ENCODE assay signal across 21 mouse cellular contexts in genomic region chr2:174123731-174124130, GRCm38 (mm10). TPM values are rescaled to one million over a fixed set of nuclear protein-coding genes. Genes with fewer than 3 reads are reported as not detected.
DNase-seq lines count a peak whose midpoint lies in the region; ATAC-seq lines count a peak whose summit lies in the region.
"Had no signal": no experiment of that assay in that cellular context is flagged by ENCODE, and none has a peak within 500 bp of the region (broad histone marks: within the 10 kb centered on the region; RNA-seq: fewer than 3 reads in every experiment).

No protein-coding gene starts in this region.

- H3K4me3 ChIP-seq in forebrain, embryonic 10.5 days = no peak overlapping the region
- H3K4me3 ChIP-seq in forebrain, embryonic 13.5 days = no peak overlapping the region
- no peak overlapping the region for H3K4me3 ChIP-seq in liver, embryonic 11.5 days (ENCODE audit: low read depth, low read length)
- no peak overlapping the region for H3K4me3 ChIP-seq in liver, embryonic 12.5 days
- H3K4me3 ChIP-seq: embryonic facial prominence, embryonic 15.5 days; hindbrain, embryonic 13.5 days; kidney, embryonic 15.5 days; left cerebral cortex, adult 2 months; limb, embryonic 15.5 days; midbrain, embryonic 12.5 days had no signal

- no peak for ATAC-seq in forebrain, embryonic 13.5 days
- ATAC-seq in liver, embryonic 11.5 days (replicated peaks; ENCODE audit: low FRiP score) = no peak
- ATAC-seq in liver, embryonic 12.5 days = no peak
- ATAC-seq: forebrain, embryonic 16.5 days; inflammation-experienced regulatory T-cells, adult 6 months had no signal

- 63% methylated on average over 3 of the region's 3 CpGs for WGBS in forebrain, embryonic 10.5 days
- WGBS in forebrain, embryonic 13.5 days = 56% methylated on average over 3 of the region's 3 CpGs
- WGBS in liver, embryonic 11.5 days = 91% methylated on average over 3 of the region's 3 CpGs
- 77% methylated on average over 3 of the region's 3 CpGs for WGBS in liver, embryonic 12.5 days (ENCODE audit: insufficient replicate concordance)

- H3K9ac ChIP-seq in forebrain, embryonic 13.5 days = no peak overlapping the region
- H3K9ac ChIP-seq in liver, embryonic 11.5 days (ENCODE audit: low read depth, low read length) = no peak overlapping the region
- no peak overlapping the region for H3K9ac ChIP-seq in liver, embryonic 12.5 days
- H3K9ac ChIP-seq: embryonic facial prominence, embryonic 15.5 days; hindbrain, embryonic 13.5 days; kidney, embryonic 15.5 days; limb, embryonic 15.5 days; midbrain, embryonic 12.5 days had no signal

- no peak overlapping the region for H3K4me2 ChIP-seq in forebrain, embryonic 13.5 days
- no peak overlapping the region for H3K4me2 ChIP-seq in liver, embryonic 11.5 days
- no peak overlapping the region for H3K4me2 ChIP-seq in liver, embryonic 12.5 days
- H3K4me2 ChIP-seq: embryonic facial prominence, embryonic 15.5 days; heart, embryonic 11.5 days; hindbrain, embryonic 13.5 days; kidney, embryonic 15.5 days; limb, embryonic 15.5 days; midbrain, embryonic 12.5 days had no signal

- no peaks in the 10 kb centered on the region for H3K27me3 ChIP-seq in forebrain, embryonic 10.5 days (ENCODE audit: poor library complexity, severe bottlenecking)
- H3K27me3 ChIP-seq in forebrain, embryonic 13.5 days = no peaks in the 10 kb centered on the region
- H3K27me3 ChIP-seq in liver, embryonic 11.5 days (replicated peaks; ENCODE audit: control insufficient read depth, insufficient read depth, low read length) = no peaks in the 10 kb centered on the region
- no peaks in the 10 kb centered on the region; the same call in 1 of the 2 replicates for H3K27me3 ChIP-seq in liver, embryonic 12.5 days (replicated peaks)
- H3K27me3 ChIP-seq: embryonic facial prominence, embryonic 15.5 days; hindbrain, embryonic 13.5 days; limb, embryonic 15.5 days had no signal

- H3K27ac ChIP-seq in forebrain, embryonic 10.5 days = no peak overlapping the region
- no peak overlapping the region for H3K27ac ChIP-seq in forebrain, embryonic 13.5 days
- H3K27ac ChIP-seq in liver, embryonic 11.5 days (ENCODE audit: low read depth, low read length) = no peak overlapping the region
- no peak overlapping the region for H3K27ac ChIP-seq in liver, embryonic 12.5 days
- H3K27ac ChIP-seq: embryonic facial prominence, embryonic 15.5 days; hindbrain, embryonic 13.5 days; kidney, embryonic 15.5 days; left cerebral cortex, adult 2 months; limb, embryonic 15.5 days; midbrain, embryonic 12.5 days had no signal

- peak; percentile 12 for DNase-seq in forebrain, embryonic 10.5 days (ENCODE audit: extremely low spot score, low spot score)
- DNase-seq in kidney, adult 18-20 months = peak; percentile 1
- no peak for DNase-seq in kidney, postnatal 36 days
- DNase-seq in liver, embryonic 11.5 days (ENCODE audit: low spot score) = peak; percentile 22
- peak; percentile 15 for DNase-seq in urinary bladder, adult 2 months (ENCODE audit: low spot score)
- DNase-seq in urinary bladder, postnatal 14 days (ENCODE audit: low spot score) = no peak
- DNase-seq: cerebellum, adult 8-10 months; gastrocnemius, postnatal 10 days; lung, adult 18-20 months; lung, postnatal 10 days had no signal

- peaks cover 21% of the 10 kb centered on the region for H3K4me1 ChIP-seq in forebrain, embryonic 10.5 days
- H3K4me1 ChIP-seq in forebrain, embryonic 13.5 days = peaks cover 15% of the 10 kb centered on the region
- peaks cover 3% of the 10 kb centered on the region; the same call in 1 of the 2 replicates for H3K4me1 ChIP-seq in liver, embryonic 11.5 days (replicated peaks; ENCODE audit: control insufficient read depth, insufficient read depth, low read length)
- peaks cover 9% of the 10 kb centered on the region for H3K4me1 ChIP-seq in liver, embryonic 12.5 days

- peaks cover 67% of the 10 kb centered on the region for H3K36me3 ChIP-seq in forebrain, embryonic 10.5 days (replicated peaks)
- H3K36me3 ChIP-seq in forebrain, embryonic 13.5 days (ENCODE audit: poor library complexity, severe bottlenecking) = peaks cover 59% of the 10 kb centered on the region
- H3K36me3 ChIP-seq in liver, embryonic 11.5 days (ENCODE audit: control insufficient read depth, insufficient read depth, low read length) = peaks cover 36% of the 10 kb centered on the region
- H3K36me3 ChIP-seq in liver, embryonic 12.5 days = peaks cover 63% of the 10 kb centered on the region

- peaks cover 14% of the 10 kb centered on the region for H3K9me3 ChIP-seq in forebrain, embryonic 10.5 days
- H3K9me3 ChIP-seq in forebrain, embryonic 13.5 days (replicated peaks) = peaks cover 9% of the 10 kb centered on the region; the same call in 1 of the 2 replicates
- no peaks in the 10 kb centered on the region for H3K9me3 ChIP-seq in liver, embryonic 11.5 days (ENCODE audit: control insufficient read depth, low read length)
- H3K9me3 ChIP-seq in liver, embryonic 12.5 days (replicated peaks) = peaks cover 7% of the 10 kb centered on the region; the same call in 1 of the 2 replicates
- H3K9me3 ChIP-seq: embryonic facial prominence, embryonic 15.5 days; hindbrain, embryonic 13.5 days had no signal

RNA-seq across cellular contexts. Expression of gene Npepl1, which starts 13.6 kb away (rescaled TPM):
- polyA plus RNA-seq in forebrain, embryonic 10.5 days (2016; fragmentation: Nextera tagmentation; extraction: Ambion mirVana) = 30.0 and 32.1 TPM in 2 replicates
- polyA plus RNA-seq in forebrain, embryonic 13.5 days (2015; fragmentation: Nextera tagmentation; extraction: Ambion mirVana) = 19.4 and 19.7 TPM in 2 replicates
- 57.7 and 59.1 TPM in 2 replicates for polyA plus RNA-seq in liver, embryonic 11.5 days (2014; fragmentation: Nextera tagmentation; extraction: Ambion mirVana)
- polyA plus RNA-seq in liver, embryonic 12.5 days (2016; fragmentation: Nextera tagmentation; extraction: Ambion mirVana) = 43.6 and 44.5 TPM in 2 replicates
- 80.8 and 95.4 TPM in 2 replicates for polyA plus RNA-seq in urinary bladder, adult 2 months (2012; rRNA removed)

RNA-seq across cellular contexts. Expression of gene Stx16, which starts 47.6 kb away (rescaled TPM):
- polyA plus RNA-seq in forebrain, embryonic 10.5 days (2016; fragmentation: Nextera tagmentation; extraction: Ambion mirVana) = 9.7 and 9.8 TPM in 2 replicates
- 14.2 and 15.5 TPM in 2 replicates for polyA plus RNA-seq in forebrain, embryonic 13.5 days (2015; fragmentation: Nextera tagmentation; extraction: Ambion mirVana)
- polyA plus RNA-seq in liver, embryonic 11.5 days (2014; fragmentation: Nextera tagmentation; extraction: Ambion mirVana) = 7.2 and 9.6 TPM in 2 replicates
- polyA plus RNA-seq in liver, embryonic 12.5 days (2016; fragmentation: Nextera tagmentation; extraction: Ambion mirVana) = 4.5 and 4.9 TPM in 2 replicates
- 50.6 and 51.9 TPM in 2 replicates for polyA plus RNA-seq in urinary bladder, adult 2 months (2012; rRNA removed)

Comparison
In these comparisons a context has a peak if more than half of its experiments do, and no peak if none do; other contexts are left out.
1. DNase-seq: peak in forebrain, embryonic 10.5 days (single experiment), kidney, adult 18-20 months (single experiment), liver, embryonic 11.5 days (single experiment) and urinary bladder, adult 2 months (single experiment); none in kidney, postnatal 36 days (0 of 2) and urinary bladder, postnatal 14 days (single experiment).